Mouse (Mus musculus): ENCODE measurements at regions not wholly inside any gene's neighbourhood (a gene's known extent, or its start where the extent isn't known, plus 50 kb on each side); places are given as distances from the start of the nearest gene placed in this dataset.

GRCm38 (mm10) chr3:9105191-9105926 lies 504.5 kb downstream of the Zfp704 start:
- no peaks in the 10 kb centered on the region for H3K36me3 ChIP-seq (ENCODE audit: control insufficient read depth, insufficient read depth, low read length)
- WGBS, result 58% methylated on average over 8 of the region's 8 CpGs
- H3K4me1 ChIP-seq (ENCODE audit: control insufficient read depth, insufficient read depth, low read length), result no peaks in the 10 kb centered on the region
- H3K27ac ChIP-seq (replicated peaks; ENCODE audit: low read depth, low read length), result no peak overlapping the region
- H3K4me2 ChIP-seq (ENCODE audit: low read depth, severe bottlenecking), result no peak overlapping the region
- no peak overlapping the region for H3K9ac ChIP-seq (ENCODE audit: low read length)
- H3K9me3 ChIP-seq (ENCODE audit: control insufficient read depth, low read length), result no peaks in the 10 kb centered on the region
- DNase-seq (ENCODE audit: low spot score) (no peak), ATAC-seq (ENCODE audit: insufficient number of reproducible peaks, low FRiP score, low TSS enrichment, low read depth) (no peak)
- H3K27me3 ChIP-seq (ENCODE audit: control insufficient read depth, insufficient read depth, low read length), result no peaks in the 10 kb centered on the region
- H3K4me3 ChIP-seq (ENCODE audit: low read depth, low read length), result no peak overlapping the region

GRCm38 (mm10) chr3:9103456-9103855 lies 506.4 kb downstream of the Zfp704 start:
- H3K27me3 ChIP-seq (ENCODE audit: control insufficient read depth, insufficient read depth, low read length), result no peaks in the 10 kb centered on the region
- no peaks in the 10 kb centered on the region for H3K4me1 ChIP-seq (ENCODE audit: control insufficient read depth, insufficient read depth, low read length)
- no peaks in the 10 kb centered on the region for H3K36me3 ChIP-seq (ENCODE audit: control insufficient read depth, insufficient read depth, low read length)
- 0 out of 2 replicates have a peak, but pooled peaks cover 2% of the 10 kb centered on the region for H3K9me3 ChIP-seq (ENCODE audit: control insufficient read depth, low read length)
- no peak overlapping the region for H3K4me2 ChIP-seq (ENCODE audit: low read depth, severe bottlenecking)
- 77% methylated on average over 6 of the region's 6 CpGs for WGBS
- no peak overlapping the region for H3K4me3 ChIP-seq (ENCODE audit: low read depth, low read length)
- ATAC-seq (ENCODE audit: insufficient number of reproducible peaks, low FRiP score, low TSS enrichment, low read depth), result no peak
- H3K9ac ChIP-seq (ENCODE audit: low read length), result no peak overlapping the region
- H3K27ac ChIP-seq (replicated peaks; ENCODE audit: low read depth, low read length), result no peak overlapping the region
- DNase-seq (ENCODE audit: low spot score), result no peak

- Histone ChIP-seq H3K4me1 (ENCODE audit: control insufficient read depth, insufficient read depth, low read length) (no peaks in the 10 kb centered on the region), H3K36me3 (ENCODE audit: control insufficient read depth, insufficient read depth, low read length) (no peaks in the 10 kb centered on the region), H3K9me3 (ENCODE audit: control insufficient read depth, low read length) (0 out of 2 replicates have a peak, but pooled peaks cover 2% of the 10 kb centered on the region), H3K4me2 (ENCODE audit: low read depth, severe bottlenecking) (no peak overlapping the region), H3K4me3 (ENCODE audit: low read depth, low read length) (no peak overlapping the region), H3K27ac (replicated peaks; ENCODE audit: low read depth, low read length) (no peak overlapping the region), H3K9ac (ENCODE audit: low read length) (no peak overlapping the region), H3K27me3 (ENCODE audit: control insufficient read depth, insufficient read depth, low read length) (no peaks in the 10 kb centered on the region; the same call in 1 of the 2 replicates)
- DNase-seq (ENCODE audit: low spot score) (no peak), ATAC-seq (ENCODE audit: insufficient number of reproducible peaks, low FRiP score, low TSS enrichment, low read depth) (no peak)
- 55% methylated on average over 3 of the region's 3 CpGs for WGBS
Measured at GRCm38 (mm10) chr3:9101240-9101639, 508.6 kb downstream of the Zfp704 start.

GRCm38 (mm10) chr3:9100761-9101160 lies 509.1 kb downstream of the Zfp704 start:
- Histone ChIP-seq H3K9ac (ENCODE audit: low read length) (no peak overlapping the region), H3K27ac (replicated peaks; ENCODE audit: low read depth, low read length) (no peak overlapping the region), H3K36me3 (ENCODE audit: control insufficient read depth, insufficient read depth, low read length) (no peaks in the 10 kb centered on the region), H3K9me3 (ENCODE audit: control insufficient read depth, low read length) (0 out of 2 replicates have a peak, but pooled peaks cover 2% of the 10 kb centered on the region), H3K4me1 (ENCODE audit: control insufficient read depth, insufficient read depth, low read length) (no peaks in the 10 kb centered on the region), H3K4me2 (ENCODE audit: low read depth, severe bottlenecking) (no peak overlapping the region), H3K4me3 (ENCODE audit: low read depth, low read length) (no peak overlapping the region), H3K27me3 (ENCODE audit: control insufficient read depth, insufficient read depth, low read length) (no peaks in the 10 kb centered on the region; the same call in 1 of the 2 replicates)
- ATAC-seq (ENCODE audit: insufficient number of reproducible peaks, low FRiP score, low TSS enrichment, low read depth) (no peak), DNase-seq (ENCODE audit: low spot score) (no peak)
- 72% methylated on average over 8 of the region's 8 CpGs for WGBS

GRCm38 (mm10) chr3:9098441-9098840 lies 511.4 kb downstream of the Zfp704 start:
- H3K9ac ChIP-seq (ENCODE audit: low read length), result no peak overlapping the region
- 75% methylated on average over 10 of the region's 10 CpGs for WGBS
- H3K4me2 ChIP-seq (ENCODE audit: low read depth, severe bottlenecking), result no peak overlapping the region
- H3K4me3 ChIP-seq (ENCODE audit: low read depth, low read length), result no peak overlapping the region
- H3K4me1 ChIP-seq (ENCODE audit: control insufficient read depth, insufficient read depth, low read length), result no peaks in the 10 kb centered on the region
- ATAC-seq (ENCODE audit: insufficient number of reproducible peaks, low FRiP score, low TSS enrichment, low read depth) (no peak), DNase-seq (ENCODE audit: low spot score) (no peak)
- no peaks in the 10 kb centered on the region for H3K36me3 ChIP-seq (ENCODE audit: control insufficient read depth, insufficient read depth, low read length)
- 0 out of 2 replicates have a peak, but pooled peaks cover 2% of the 10 kb centered on the region for H3K9me3 ChIP-seq (ENCODE audit: control insufficient read depth, low read length)
- H3K27ac ChIP-seq (replicated peaks; ENCODE audit: low read depth, low read length), result no peak overlapping the region
- no peaks in the 10 kb centered on the region; the same call in 1 of the 2 replicates for H3K27me3 ChIP-seq (ENCODE audit: control insufficient read depth, insufficient read depth, low read length)

- H3K27ac ChIP-seq (replicated peaks; ENCODE audit: low read depth, low read length), result no peak overlapping the region
- ATAC-seq (ENCODE audit: insufficient number of reproducible peaks, low FRiP score, low TSS enrichment, low read depth), result no peak
- 94% methylated on average over 5 of the region's 5 CpGs for WGBS
- no peak overlapping the region for H3K4me3 ChIP-seq (ENCODE audit: low read depth, low read length)
- no peaks in the 10 kb centered on the region for H3K4me1 ChIP-seq (ENCODE audit: control insufficient read depth, insufficient read depth, low read length)
- no peak overlapping the region for H3K4me2 ChIP-seq (ENCODE audit: low read depth, severe bottlenecking)
- DNase-seq (ENCODE audit: low spot score), result no peak
- no peak overlapping the region for H3K9ac ChIP-seq (ENCODE audit: low read length)
- no peaks in the 10 kb centered on the region for H3K9me3 ChIP-seq (ENCODE audit: control insufficient read depth, low read length)
- H3K36me3 ChIP-seq (ENCODE audit: control insufficient read depth, insufficient read depth, low read length), result no peaks in the 10 kb centered on the region
- H3K27me3 ChIP-seq (ENCODE audit: control insufficient read depth, insufficient read depth, low read length), result no peaks in the 10 kb centered on the region
Measured at GRCm38 (mm10) chr3:9084134-9084533, 525.8 kb downstream of the Zfp704 start.

- Histone ChIP-seq H3K36me3 (ENCODE audit: control insufficient read depth, insufficient read depth, low read length) (no peaks in the 10 kb centered on the region), H3K27me3 (ENCODE audit: control insufficient read depth, insufficient read depth, low read length) (no peaks in the 10 kb centered on the region), H3K9me3 (ENCODE audit: control insufficient read depth, low read length) (no peaks in the 10 kb centered on the region), H3K4me1 (ENCODE audit: control insufficient read depth, insufficient read depth, low read length) (no peaks in the 10 kb centered on the region), H3K4me2 (ENCODE audit: low read depth, severe bottlenecking) (no peak overlapping the region), H3K4me3 (ENCODE audit: low read depth, low read length) (no peak overlapping the region), H3K9ac (ENCODE audit: low read length) (no peak overlapping the region), H3K27ac (replicated peaks; ENCODE audit: low read depth, low read length) (no peak overlapping the region)
- ATAC-seq (ENCODE audit: insufficient number of reproducible peaks, low FRiP score, low TSS enrichment, low read depth) (no peak), DNase-seq (ENCODE audit: low spot score) (no peak)
- WGBS, result 57% methylated on average over 7 of the region's 7 CpGs
Measured at GRCm38 (mm10) chr3:9082061-9082460, 527.8 kb downstream of the Zfp704 start.

GRCm38 (mm10) chr3:9078201-9078600 lies 531.7 kb downstream of the Zfp704 start:
- no peaks in the 10 kb centered on the region for H3K27me3 ChIP-seq (ENCODE audit: control insufficient read depth, insufficient read depth, low read length)
- no peaks in the 10 kb centered on the region for H3K36me3 ChIP-seq (ENCODE audit: control insufficient read depth, insufficient read depth, low read length)
- WGBS, result 73% methylated on average over 2 of the region's 2 CpGs
- H3K27ac ChIP-seq (replicated peaks; ENCODE audit: low read depth, low read length), result no peak overlapping the region
- no peak for ATAC-seq (ENCODE audit: insufficient number of reproducible peaks, low FRiP score, low TSS enrichment, low read depth)
- H3K4me2 ChIP-seq (ENCODE audit: low read depth, severe bottlenecking), result no peak overlapping the region
- no peaks in the 10 kb centered on the region for H3K9me3 ChIP-seq (ENCODE audit: control insufficient read depth, low read length)
- no peak overlapping the region for H3K4me3 ChIP-seq (ENCODE audit: low read depth, low read length)
- no peak overlapping the region for H3K9ac ChIP-seq (ENCODE audit: low read length)
- H3K4me1 ChIP-seq (ENCODE audit: control insufficient read depth, insufficient read depth, low read length), result no peaks in the 10 kb centered on the region
- DNase-seq (ENCODE audit: low spot score), result no peak

GRCm38 (mm10) chr3:9076696-9077095 lies 533.2 kb downstream of the Zfp704 start:
- DNase-seq (ENCODE audit: low spot score), result peak; percentile 76
- Histone ChIP-seq H3K4me3 (ENCODE audit: low read depth, low read length) (no peak overlapping the region), H3K27ac (replicated peaks; ENCODE audit: low read depth, low read length) (no peak overlapping the region), H3K4me2 (ENCODE audit: low read depth, severe bottlenecking) (no peak overlapping the region), H3K36me3 (ENCODE audit: control insufficient read depth, insufficient read depth, low read length) (no peaks in the 10 kb centered on the region), H3K9me3 (ENCODE audit: control insufficient read depth, low read length) (no peaks in the 10 kb centered on the region), H3K9ac (ENCODE audit: low read length) (no peak overlapping the region), H3K4me1 (ENCODE audit: control insufficient read depth, insufficient read depth, low read length) (no peaks in the 10 kb centered on the region), H3K27me3 (ENCODE audit: control insufficient read depth, insufficient read depth, low read length) (no peaks in the 10 kb centered on the region)
- WGBS, result 22% methylated on average over 3 of the region's 3 CpGs
- no peak for ATAC-seq (ENCODE audit: insufficient number of reproducible peaks, low FRiP score, low TSS enrichment, low read depth)
